ENCODE assay signal across 8 mouse cellular contexts in the genomic region with DNA sequence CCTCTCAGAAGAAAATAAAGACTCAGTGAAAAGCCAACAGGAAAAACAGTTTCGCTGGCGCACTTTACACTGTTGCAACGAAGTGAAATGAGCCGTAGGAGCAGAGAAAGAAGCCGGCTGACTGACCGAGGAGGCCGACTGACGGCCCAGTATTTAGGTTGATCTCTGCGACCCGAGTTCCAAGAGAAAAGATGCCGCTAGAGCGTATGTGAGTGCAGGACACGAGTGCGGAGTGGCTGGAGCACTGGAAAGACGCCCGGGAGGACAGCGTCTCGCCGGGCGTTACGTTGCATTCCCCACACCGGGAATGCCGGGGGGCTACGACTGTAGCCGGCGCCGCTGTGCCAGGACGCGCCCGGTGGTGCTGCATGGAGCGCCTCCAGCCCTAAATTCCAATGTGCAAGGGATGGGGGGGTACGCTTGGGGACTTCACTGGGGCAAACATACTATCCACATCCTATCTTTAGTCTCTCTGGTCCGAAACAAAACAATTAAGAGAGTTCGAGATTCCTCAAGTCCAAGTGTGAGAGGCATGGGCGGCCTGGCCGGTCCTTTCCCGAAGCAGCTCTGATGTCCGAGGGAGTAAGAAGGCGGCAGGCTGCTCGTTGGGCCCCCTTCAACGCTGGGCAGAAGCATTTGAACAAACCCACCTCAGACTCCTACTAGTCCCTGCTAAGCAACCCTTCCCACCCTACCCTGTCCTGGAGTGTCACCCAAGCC. TPM values are rescaled to one million over a fixed set of nuclear protein-coding genes. Genes with fewer than 3 reads are reported as not detected.
DNase-seq lines count a peak whose midpoint lies in the region; ATAC-seq and TF ChIP-seq lines count a peak whose summit lies in the region.

No protein-coding gene starts in this region.

- peak overlapping the region; percentile 66 for H3K4me2 ChIP-seq in hindbrain, embryonic 14.5 days (replicated peaks)
- H3K4me2 ChIP-seq in liver, embryonic 14.5 days (ENCODE audit: low read depth): peak overlapping the region; percentile 63

- H3K9ac ChIP-seq in hindbrain, embryonic 14.5 days: peak overlapping the region; percentile 57
- H3K9ac ChIP-seq in liver, embryonic 14.5 days (replicated peaks): no peak overlapping the region

- peaks cover 73% of the 10 kb centered on the region for H3K27me3 ChIP-seq in forebrain, embryonic 10.5 days (ENCODE audit: poor library complexity, severe bottlenecking)
- peaks cover 73% of the 10 kb centered on the region for H3K27me3 ChIP-seq in hindbrain, embryonic 14.5 days (ENCODE audit: control insufficient read depth, insufficient read depth, low read length)
- H3K27me3 ChIP-seq in liver, embryonic 14.5 days (ENCODE audit: control insufficient read depth, insufficient read depth, low read length): peaks cover 74% of the 10 kb centered on the region

- H3K36me3 ChIP-seq in forebrain, embryonic 10.5 days (replicated peaks): no peaks in the 10 kb centered on the region
- no peaks in the 10 kb centered on the region for H3K36me3 ChIP-seq in hindbrain, embryonic 14.5 days (replicated peaks; ENCODE audit: control insufficient read depth, insufficient read depth)
- H3K36me3 ChIP-seq in liver, embryonic 14.5 days (replicated peaks; ENCODE audit: control insufficient read depth, insufficient read depth, low read depth): no peaks in the 10 kb centered on the region

- TF ChIP-seq EP300 in liver, embryonic 14.5 days (IDR thresholded peaks at IDR 0.05; ENCODE audit: low read depth): no peak

- peak overlapping the region; percentile 98 for H3K27ac ChIP-seq in forebrain, embryonic 10.5 days
- H3K27ac ChIP-seq in hindbrain, embryonic 14.5 days: peak overlapping the region; percentile 74
- no peak overlapping the region for H3K27ac ChIP-seq in liver, embryonic 14.5 days

- peak; percentile 15 for DNase-seq in thymus, postnatal 4 days
- no peak for DNase-seq in thymus, adult 18-20 months
- DNase-seq in forebrain, embryonic 10.5 days (ENCODE audit: extremely low spot score, low spot score): peak; percentile 54
- peak; percentile 50 for DNase-seq in hindbrain, embryonic 14.5 days (ENCODE audit: low spot score)
- DNase-seq in liver, embryonic 14.5 days (ENCODE audit: low read depth in 3 of 3, low spot score in 3 of 3): no peak
- peak; percentile 65 for DNase-seq in retina, embryonic 14.5 days (ENCODE audit: low spot score)
- no peak for DNase-seq in thymus, postnatal 36 days
- no peak for DNase-seq in thymus, postnatal 0 days (ENCODE audit: low spot score)

- no peaks in the 10 kb centered on the region for H3K9me3 ChIP-seq in forebrain, embryonic 10.5 days
- H3K9me3 ChIP-seq in hindbrain, embryonic 14.5 days (ENCODE audit: control insufficient read depth, low read length): no peaks in the 10 kb centered on the region
- no peaks in the 10 kb centered on the region for H3K9me3 ChIP-seq in liver, embryonic 14.5 days (ENCODE audit: control insufficient read depth, low read length)

- TF ChIP-seq CTCF in liver, embryonic 14.5 days (IDR thresholded peaks at IDR 0.05; ENCODE audit: low read depth): no peak

- ATAC-seq in hindbrain, embryonic 14.5 days (ENCODE audit: low FRiP score): peak; percentile 36
- ATAC-seq in liver, embryonic 14.5 days (ENCODE audit: insufficient read depth): peak; percentile 41; the same call in 1 of the 2 replicates

- peak overlapping the region; percentile 80 for H3K4me3 ChIP-seq in forebrain, embryonic 10.5 days
- H3K4me3 ChIP-seq in hindbrain, embryonic 14.5 days (replicated peaks; ENCODE audit: low read length): peak overlapping the region; percentile 45
- H3K4me3 ChIP-seq in liver, embryonic 14.5 days (ENCODE audit: insufficient read depth in 1 of 2, low read depth in 2 of 2, low read length in 2 of 2): peak overlapping the region; percentile 41 to 43

- under 1% methylated on average over 41 of the region's 41 CpGs for WGBS in forebrain, embryonic 10.5 days
- under 1% methylated on average over 41 of the region's 41 CpGs for WGBS in hindbrain, embryonic 14.5 days
- under 1% methylated on average over 41 of the region's 41 CpGs for WGBS in liver, embryonic 14.5 days (ENCODE audit: insufficient replicate concordance)

- H3K4me1 ChIP-seq in forebrain, embryonic 10.5 days: peaks cover 86% of the 10 kb centered on the region
- H3K4me1 ChIP-seq in hindbrain, embryonic 14.5 days (replicated peaks; ENCODE audit: control insufficient read depth, insufficient read depth, low read length): peaks cover 4% of the 10 kb centered on the region; the same call in 1 of the 2 replicates
- H3K4me1 ChIP-seq in liver, embryonic 14.5 days (replicated peaks; ENCODE audit: control insufficient read depth in 2 of 2, insufficient read depth in 2 of 2, low read length in 1 of 2): no peaks in the 10 kb centered on the region

RNA-seq across cellular contexts. Expression of gene Mecom, which starts 40.1 kb away (rescaled TPM):
- polyA plus RNA-seq in forebrain, embryonic 10.5 days (2016; fragmentation: Nextera tagmentation; extraction: Ambion mirVana): 26.7 and 26.9 TPM in 2 replicates
- polyA plus RNA-seq in hindbrain, embryonic 14.5 days (2014; fragmentation: Nextera tagmentation; extraction: Ambion mirVana): 12.6 and 13.7 TPM in 2 replicates
- 0.56 and 0.75 TPM in 2 replicates for polyA plus RNA-seq in liver, embryonic 14.5 days (2012; rRNA removed)
- 0.66 and 0.67 TPM in 2 replicates for polyA plus RNA-seq in liver, embryonic 14.5 days (2014; fragmentation: Nextera tagmentation; extraction: Ambion mirVana)
- polyA plus RNA-seq in thymus, postnatal 0 days (2015; fragmentation: Nextera tagmentation; extraction: Ambion mirVana): 1.1 and 1.2 TPM in 2 replicates

Comparison
In these comparisons a context has a peak if more than half of its experiments do, and no peak if none do; other contexts are left out.
1. DNase-seq: peak in thymus, postnatal 4 days (single experiment), forebrain, embryonic 10.5 days (single experiment), hindbrain, embryonic 14.5 days (single experiment) and retina, embryonic 14.5 days (single experiment); none in thymus, adult 18-20 months (0 of 2), liver, embryonic 14.5 days (0 of 3), thymus, postnatal 36 days (0 of 2) and thymus, postnatal 0 days (single experiment).
2. Peak in every context shown above with its lines, with median percentiles within 50 percentile points of each other: H3K4me3 ChIP-seq.